Mouse (Mus musculus) neural tube, embryonic 12.5 days (tissue): Measurements from ENCODE around the gene Gpr89. TPM values are rescaled to one million over a fixed set of nuclear protein-coding genes. Genes with fewer than 3 reads are reported as not detected.

Experiments used
- ATAC-seq: fragments of 200-750 bp; cut with Nextera tagmentation; 2 replicates; pipeline ENCODE4 v1.8.0; 2017; ENCODE audit warnings: low read depth, mild to moderate bottlenecking, moderate TSS enrichment, moderate library complexity; ENCODE audit not compliant: low FRiP score
- H3K27ac ChIP-seq: fragments of 300-500 bp; sonication (generic); 2 replicates; pipeline ENCODE4 v1.5.1; 2016
- H3K27me3 ChIP-seq: fragments of 300-500 bp; sonication (generic); replicated peaks from 2 replicates; pipeline ENCODE4 v1.6.1; 2016; ENCODE audit warnings: mild to moderate bottlenecking
- H3K36me3 ChIP-seq: fragments of 300-500 bp; sonication (generic); 2 replicates; pipeline ENCODE4 v1.6.1; 2016; ENCODE audit warnings: mild to moderate bottlenecking
- H3K4me1 ChIP-seq: fragments of 300-500 bp; sonication (generic); 2 replicates; pipeline ENCODE4 v1.6.1; 2016
- H3K4me2 ChIP-seq: fragments of 300-500 bp; sonication (generic); replicated peaks from 2 replicates; pipeline ENCODE4 v1.6.1; 2016; ENCODE audit warnings: mild to moderate bottlenecking
- H3K4me3 ChIP-seq: fragments of 300-500 bp; sonication (generic); 2 replicates; pipeline ENCODE4 v1.5.1; 2016
- H3K9ac ChIP-seq: fragments of 300-500 bp; sonication (generic); 2 replicates; pipeline ENCODE4 v1.6.1; 2016; ENCODE audit warnings: mild to moderate bottlenecking
- H3K9me3 ChIP-seq: fragments of 300-500 bp; sonication (generic); 2 replicates; pipeline ENCODE4 v1.6.1; 2016; ENCODE audit warnings: mild to moderate bottlenecking
- WGBS: fragments of 180-500 bp; shearing (Covaris S2); methylation state at CpG from one replicate; pipeline ENCODE4 v1.1.7; 2016; 5-methylcytosine and 5-hydroxymethylcytosine counted together
- polyA plus RNA-seq: library from polyadenylated mRNA; unstranded; fragments of >200 nt; fragmentation: Nextera tagmentation; extraction: Ambion mirVana; gene quantifications from 2 replicates; pipeline ENCODE4 v1.2.1, GENCODE M21; 2016

Gene Gpr89
- polyA plus RNA-seq: 37.8 and 38.1 TPM in 2 replicates

DNA sequence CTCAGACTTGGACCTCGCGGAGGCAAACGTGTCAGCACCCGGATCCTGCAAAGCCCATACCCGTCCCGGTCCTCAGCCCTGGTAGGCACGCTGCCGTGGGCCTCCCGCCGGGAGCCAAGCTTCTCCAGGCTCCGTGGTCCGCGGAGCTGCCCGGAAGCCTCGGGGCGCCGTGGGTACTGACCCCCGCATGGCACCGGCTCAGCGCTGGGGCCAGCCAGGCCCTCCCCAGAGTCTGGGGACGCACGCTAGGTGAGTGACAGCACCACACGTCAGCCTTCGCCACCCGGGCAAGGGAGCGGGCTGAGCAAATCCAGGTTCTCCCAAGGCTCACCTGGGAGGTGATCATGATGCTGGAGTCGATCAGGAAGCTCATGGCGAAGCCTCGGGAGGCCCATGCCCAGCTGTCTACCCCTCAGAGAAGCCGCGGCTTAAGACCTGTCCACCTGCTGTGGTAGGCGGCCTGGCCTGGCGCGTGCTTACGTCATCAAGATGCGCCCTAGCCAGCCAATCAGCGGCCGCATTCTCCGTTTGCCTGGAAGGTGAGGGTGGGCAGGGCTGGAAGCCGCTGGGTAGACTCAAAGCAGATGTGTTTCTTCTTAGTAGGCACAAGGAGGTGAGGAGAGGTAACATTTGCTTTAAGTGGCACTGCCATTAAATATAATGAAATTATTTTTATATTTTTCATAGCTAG is at the start of gene Gpr89:
Gene Gpr89 (minus strand): TSS at position 496 of the 691 bp plus-strand sequence.
- peaks cover 7% of the 10 kb centered on the region for H3K4me1 ChIP-seq
- H3K4me2 ChIP-seq: peak within 1 kb of the TSS; percentile 80
- no peak within 1 kb of the TSS for H3K27ac ChIP-seq
- peak within 1 kb of the TSS; percentile 92 for H3K9ac ChIP-seq
- WGBS: under 1% methylated on average over 40 of the region's 40 CpGs
- no peaks in the 10 kb centered on the region for H3K36me3 ChIP-seq
- ATAC-seq: peak; percentile 98
- peak within 1 kb of the TSS; percentile 95 for H3K4me3 ChIP-seq
- H3K27me3 ChIP-seq: no peaks in the 10 kb centered on the region
- no peaks in the 10 kb centered on the region for H3K9me3 ChIP-seq

DNA sequence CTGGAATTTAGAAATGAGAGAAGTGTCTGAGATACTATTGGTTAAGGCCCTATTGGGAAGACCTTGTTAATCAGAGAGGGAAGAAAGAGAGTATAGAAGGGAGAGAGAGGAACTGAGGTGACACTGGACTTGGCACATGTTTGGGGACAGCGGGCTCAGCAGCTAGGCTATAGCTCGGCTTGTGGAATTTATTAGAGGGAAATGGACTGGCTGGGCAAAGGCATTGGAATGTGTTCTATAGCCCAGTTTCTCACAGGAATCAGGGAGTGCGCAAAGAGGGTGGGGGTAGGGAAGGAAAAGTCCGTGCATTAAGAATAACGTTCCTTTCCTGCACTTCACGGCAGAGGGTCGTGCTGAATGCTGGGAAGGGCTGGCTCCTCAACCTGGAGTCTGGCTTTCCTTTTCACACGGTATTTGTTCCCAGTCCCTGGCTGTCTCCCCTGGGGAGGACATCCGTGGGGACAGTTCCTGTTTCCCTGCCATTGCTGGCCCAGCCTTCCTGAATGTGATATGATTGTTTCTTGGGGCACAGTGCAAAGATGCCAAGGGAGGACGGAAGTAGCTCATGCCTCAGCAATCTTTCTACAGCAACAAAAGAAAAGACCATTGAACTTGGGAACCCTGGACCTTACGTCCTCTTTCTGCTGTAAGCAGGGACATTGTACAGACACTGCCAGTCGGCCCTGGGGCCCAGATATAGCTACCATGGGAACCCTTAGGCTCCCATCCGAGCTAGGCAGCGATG is 48.5 kb upstream of the Gpr89 start:
- Histone ChIP-seq H3K27me3 (no peaks in the 10 kb centered on the region), H3K9me3 (no peaks in the 10 kb centered on the region), H3K4me3 (no peak overlapping the region), H3K4me2 (no peak overlapping the region), H3K4me1 (0 out of 2 replicates have a peak, but pooled peaks cover 4% of the 10 kb centered on the region), H3K9ac (no peak overlapping the region), H3K36me3 (no peaks in the 10 kb centered on the region), H3K27ac (no peak overlapping the region)
- 52% methylated on average over 14 of the region's 14 CpGs for WGBS
- no peak for ATAC-seq

DNA sequence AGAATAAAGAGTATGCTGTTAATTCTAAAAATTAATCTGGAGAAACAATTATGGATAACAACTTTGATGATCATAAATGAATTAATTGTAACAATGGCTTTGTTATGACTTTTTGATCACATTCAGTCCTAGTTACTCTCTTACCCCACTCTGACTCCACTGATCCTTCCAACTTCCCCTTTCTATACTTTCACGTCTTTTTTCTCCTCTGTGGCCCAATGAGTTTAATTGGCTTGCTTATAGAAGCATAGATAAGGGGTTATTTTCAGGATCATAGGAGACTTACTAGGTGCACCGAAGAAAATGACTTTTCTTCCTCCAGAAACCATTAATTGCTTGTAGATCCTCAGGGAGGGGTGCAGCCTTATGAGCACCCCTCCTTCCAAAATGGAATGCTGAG is 37.6 kb upstream of the Gpr89 start:
- Histone ChIP-seq H3K4me3 (no peak overlapping the region), H3K4me1 (peaks cover 7% of the 10 kb centered on the region), H3K36me3 (no peaks in the 10 kb centered on the region), H3K27me3 (no peaks in the 10 kb centered on the region), H3K4me2 (no peak overlapping the region), H3K9me3 (no peaks in the 10 kb centered on the region), H3K9ac (no peak overlapping the region), H3K27ac (no peak overlapping the region)
- ATAC-seq: no peak
- 90% methylated on average over 2 of the region's 2 CpGs for WGBS

DNA sequence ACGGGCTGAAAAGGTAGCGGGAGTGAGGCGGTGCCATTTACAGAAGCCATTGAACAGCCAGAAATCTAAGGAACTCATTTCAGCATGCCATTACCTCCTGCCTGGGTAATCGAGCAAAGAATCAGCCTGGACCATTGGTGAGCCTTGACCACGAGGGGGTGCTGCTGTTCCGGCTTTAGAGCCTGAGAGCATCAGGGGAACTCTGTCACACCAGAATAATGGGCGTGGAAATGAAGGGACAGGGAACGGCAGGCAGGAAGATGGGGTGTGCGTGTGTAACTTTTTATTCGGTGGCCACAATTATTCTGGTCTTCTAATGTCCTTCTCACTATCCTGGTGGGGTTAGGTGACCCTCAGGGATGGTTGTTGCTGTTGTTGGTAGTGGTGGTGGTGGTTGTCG is 33.6 kb upstream of the Gpr89 start:
- Histone ChIP-seq H3K27ac (no peak overlapping the region), H3K36me3 (no peaks in the 10 kb centered on the region), H3K9ac (no peak overlapping the region), H3K9me3 (no peaks in the 10 kb centered on the region), H3K4me3 (no peak overlapping the region), H3K4me1 (peaks cover 16% of the 10 kb centered on the region), H3K4me2 (peak overlapping the region; percentile 44), H3K27me3 (0 out of 2 replicates have a peak, but pooled peaks cover 6% of the 10 kb centered on the region)
- WGBS: 7% methylated on average over 11 of the region's 11 CpGs
- peak; percentile 78 for ATAC-seq

DNA sequence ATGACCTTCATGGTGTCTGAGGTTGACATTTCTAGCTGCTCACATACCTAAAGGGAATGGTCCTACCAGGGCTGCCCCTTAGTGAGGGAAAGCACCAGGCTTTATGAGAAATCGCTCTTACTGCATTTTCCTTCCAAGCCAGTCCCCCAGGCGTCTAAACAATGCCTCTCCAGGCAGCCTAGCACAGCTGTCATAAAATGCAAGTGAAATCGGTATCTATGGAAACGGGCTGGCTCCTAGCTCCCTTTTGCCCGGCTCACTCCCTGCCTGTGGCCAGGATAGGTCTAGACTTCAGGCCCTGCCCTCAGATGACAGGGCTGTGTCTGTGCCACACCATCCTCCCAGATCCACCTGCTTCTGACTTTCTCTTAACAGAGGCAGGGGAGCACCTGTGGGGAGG is 32.5 kb upstream of the Gpr89 start:
- 3% methylated on average over 5 of the region's 5 CpGs for WGBS
- no peak overlapping the region for H3K9ac ChIP-seq
- 0 out of 2 replicates have a peak, but pooled peaks cover 6% of the 10 kb centered on the region for H3K27me3 ChIP-seq
- no peaks in the 10 kb centered on the region for H3K36me3 ChIP-seq
- no peaks in the 10 kb centered on the region for H3K9me3 ChIP-seq
- peak; percentile 74 for ATAC-seq
- peaks cover 17% of the 10 kb centered on the region for H3K4me1 ChIP-seq
- H3K4me3 ChIP-seq: no peak overlapping the region
- no peak overlapping the region for H3K4me2 ChIP-seq
- H3K27ac ChIP-seq: no peak overlapping the region

DNA sequence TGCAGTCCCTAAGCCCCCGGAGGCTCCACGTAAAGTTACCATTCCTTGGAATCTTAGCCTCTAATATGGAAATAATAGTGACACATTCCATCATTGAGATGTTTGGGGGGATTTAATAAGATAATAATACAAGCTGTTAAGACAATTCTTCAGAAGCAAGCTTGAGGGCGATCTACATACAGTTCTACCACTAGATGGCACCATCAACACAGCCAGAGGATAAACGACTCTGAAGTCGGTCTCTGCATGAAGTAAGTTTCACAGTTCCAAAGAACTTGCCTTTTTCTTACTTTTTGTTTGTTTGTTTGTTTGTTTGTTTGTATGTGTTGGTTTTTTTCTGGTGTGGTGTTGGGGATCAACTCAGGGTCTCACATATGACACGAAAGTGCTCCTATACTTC is 31.1 kb upstream of the Gpr89 start:
- Histone ChIP-seq H3K27me3 (0 out of 2 replicates have a peak, but pooled peaks cover 6% of the 10 kb centered on the region), H3K4me3 (no peak overlapping the region), H3K4me2 (no peak overlapping the region), H3K4me1 (peaks cover 25% of the 10 kb centered on the region), H3K36me3 (no peaks in the 10 kb centered on the region), H3K9me3 (no peaks in the 10 kb centered on the region), H3K9ac (no peak overlapping the region), H3K27ac (no peak overlapping the region)
- no peak for ATAC-seq
- 12% methylated on average over 6 of the region's 6 CpGs for WGBS

DNA sequence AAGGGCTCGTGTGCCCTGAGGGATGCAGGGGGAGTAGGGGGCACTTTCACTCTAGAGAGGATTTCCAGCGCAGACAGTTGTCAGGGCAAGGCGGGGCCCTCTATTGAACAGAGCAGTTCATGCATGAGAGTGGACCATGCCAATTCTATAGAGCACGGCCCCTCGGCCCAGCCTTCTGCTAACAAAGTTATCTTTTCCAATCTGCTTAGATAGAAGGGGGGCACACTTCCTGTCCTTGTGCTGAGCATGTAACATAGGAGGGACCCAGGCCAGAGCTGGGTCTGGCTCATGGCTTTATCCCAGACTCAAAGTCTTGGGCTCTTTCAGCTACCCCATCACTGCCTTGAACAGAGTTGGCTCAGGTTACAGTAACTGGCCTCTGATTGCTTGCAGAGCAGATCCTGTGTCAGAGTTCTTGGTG is 26.1 kb upstream of the Gpr89 start:
- Histone ChIP-seq H3K36me3 (no peaks in the 10 kb centered on the region), H3K27me3 (0 out of 2 replicates have a peak, but pooled peaks cover 6% of the 10 kb centered on the region), H3K27ac (no peak overlapping the region), H3K4me2 (no peak overlapping the region), H3K4me1 (peaks cover 18% of the 10 kb centered on the region), H3K9me3 (no peaks in the 10 kb centered on the region), H3K4me3 (no peak overlapping the region), H3K9ac (no peak overlapping the region)
- WGBS: 17% methylated on average over 5 of the region's 5 CpGs
- peak; percentile 59; the same call in 1 of the 2 replicates for ATAC-seq

DNA sequence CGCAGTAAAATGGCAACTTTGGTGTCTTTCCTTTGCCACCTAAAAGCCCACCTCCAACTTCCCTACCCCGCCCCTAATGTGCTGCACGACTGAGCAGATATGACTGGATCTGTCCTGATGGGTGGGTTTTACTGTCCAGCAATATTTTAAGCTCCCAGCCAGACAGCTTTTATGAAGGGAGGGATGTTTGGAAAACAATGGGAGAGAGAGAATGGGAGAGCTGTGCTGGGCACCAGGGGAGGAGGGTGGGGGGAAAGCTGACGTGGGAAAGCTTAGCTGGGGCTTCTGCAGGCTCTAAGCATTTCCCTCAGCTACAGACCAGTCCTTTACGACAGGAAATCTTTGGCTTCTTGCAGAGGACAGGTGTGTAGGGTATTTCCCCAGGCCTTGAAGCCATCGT is 20.8 kb upstream of the Gpr89 start, which contains the start of gene Gja8:
Gene Gja8 (minus strand): TSS at position 101 of the 400 bp plus-strand sequence.
- H3K4me3 ChIP-seq: no peak within 1 kb of the TSS
- H3K4me1 ChIP-seq: peaks cover 6% of the 10 kb centered on the region; the same call in 1 of the 2 replicates
- H3K9me3 ChIP-seq: no peaks in the 10 kb centered on the region
- ATAC-seq: no peak
- WGBS: 59% methylated on average over 6 of the region's 6 CpGs
- H3K27ac ChIP-seq: no peak within 1 kb of the TSS
- no peak within 1 kb of the TSS for H3K4me2 ChIP-seq
- no peak within 1 kb of the TSS for H3K9ac ChIP-seq
- no peaks in the 10 kb centered on the region for H3K27me3 ChIP-seq
- no peaks in the 10 kb centered on the region for H3K36me3 ChIP-seq

DNA sequence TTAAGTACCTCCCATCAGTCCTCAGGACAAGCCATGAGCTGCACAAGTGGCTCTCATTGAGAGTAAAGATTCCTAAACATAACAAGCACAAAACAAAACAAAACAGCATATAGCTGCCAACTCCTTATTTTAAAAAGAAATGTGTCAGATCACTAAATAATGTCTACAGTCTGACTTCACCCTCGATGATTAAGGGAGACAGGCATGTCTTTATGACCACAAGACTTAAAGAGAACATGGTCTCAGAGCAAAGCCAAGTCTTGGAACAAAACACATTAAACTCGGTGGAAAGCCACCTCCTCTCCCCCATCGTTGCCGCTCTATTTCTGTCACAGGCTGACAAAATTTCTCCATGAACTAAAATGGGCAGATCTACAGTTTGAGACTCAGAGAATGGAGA is 19.5 kb upstream of the Gpr89 start:
- Histone ChIP-seq H3K36me3 (no peaks in the 10 kb centered on the region), H3K27ac (no peak overlapping the region), H3K4me1 (no peaks in the 10 kb centered on the region), H3K4me3 (no peak overlapping the region), H3K9ac (no peak overlapping the region), H3K9me3 (no peaks in the 10 kb centered on the region), H3K4me2 (no peak overlapping the region), H3K27me3 (no peaks in the 10 kb centered on the region)
- ATAC-seq: no peak
- 88% methylated on average over 4 of the region's 4 CpGs for WGBS

DNA sequence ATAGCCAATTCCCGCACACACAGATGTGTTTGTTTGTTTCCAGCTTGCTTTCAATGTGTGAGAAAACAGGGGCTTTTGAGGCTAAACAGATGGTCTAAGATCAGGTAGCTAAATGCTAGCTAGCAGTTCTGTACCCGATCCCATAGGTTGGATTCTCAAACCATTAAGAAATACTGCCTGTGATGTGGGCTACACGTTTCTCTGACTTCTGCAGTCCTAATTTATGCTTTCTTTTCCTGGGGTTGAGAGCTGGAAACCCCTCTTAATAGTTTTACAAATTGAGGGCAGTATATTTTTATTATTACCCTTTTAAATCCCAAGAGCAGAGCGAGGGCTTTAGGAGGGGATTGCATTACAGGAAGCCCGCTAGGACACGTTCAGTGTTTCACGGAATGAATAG is 15.8 kb upstream of the Gpr89 start:
- ATAC-seq: no peak
- WGBS: 41% methylated on average over 7 of the region's 7 CpGs
- H3K36me3 ChIP-seq: no peaks in the 10 kb centered on the region

DNA sequence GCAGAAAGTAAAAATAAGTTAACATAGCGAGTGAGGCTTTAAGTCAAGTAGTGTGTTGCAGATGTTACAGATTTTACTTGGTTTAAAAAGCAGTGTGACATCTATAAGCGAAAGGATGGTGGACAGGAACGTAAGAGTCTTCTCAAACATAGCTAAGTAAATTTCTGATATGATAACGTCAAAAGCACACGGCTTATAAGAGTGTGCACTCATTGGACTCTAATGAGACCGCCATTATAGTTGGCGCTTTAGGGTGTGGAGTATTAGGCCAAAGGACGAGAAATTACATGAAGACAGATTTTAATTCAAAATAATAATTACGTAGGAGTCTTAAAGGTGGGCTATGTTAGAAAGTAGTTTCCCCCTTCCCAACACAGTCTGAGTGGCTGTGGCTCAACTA is 446 bp upstream of the Gpr89 start:
- WGBS: 46% methylated on average over 9 of the region's 9 CpGs
- H3K27ac ChIP-seq: no peak overlapping the region
- H3K4me2 ChIP-seq: peak overlapping the region; percentile 80
- H3K36me3 ChIP-seq: no peaks in the 10 kb centered on the region
- peak overlapping the region; percentile 92; the same call in 1 of the 2 replicates for H3K9ac ChIP-seq
- H3K4me1 ChIP-seq: peaks cover 7% of the 10 kb centered on the region
- ATAC-seq: 0 out of 2 replicates have a peak, but pooled peaks have one; percentile 38
- H3K27me3 ChIP-seq: no peaks in the 10 kb centered on the region
- H3K9me3 ChIP-seq: no peaks in the 10 kb centered on the region
- H3K4me3 ChIP-seq: peak overlapping the region; percentile 95

More for the DNA sequence above, 15.8 kb upstream of the Gpr89 start:
- Histone ChIP-seq H3K4me1 (no peaks in the 10 kb centered on the region), H3K27me3 (no peaks in the 10 kb centered on the region), H3K4me2 (no peak overlapping the region), H3K9me3 (no peaks in the 10 kb centered on the region), H3K9ac (no peak overlapping the region), H3K27ac (no peak overlapping the region), H3K4me3 (no peak overlapping the region)

DNA sequence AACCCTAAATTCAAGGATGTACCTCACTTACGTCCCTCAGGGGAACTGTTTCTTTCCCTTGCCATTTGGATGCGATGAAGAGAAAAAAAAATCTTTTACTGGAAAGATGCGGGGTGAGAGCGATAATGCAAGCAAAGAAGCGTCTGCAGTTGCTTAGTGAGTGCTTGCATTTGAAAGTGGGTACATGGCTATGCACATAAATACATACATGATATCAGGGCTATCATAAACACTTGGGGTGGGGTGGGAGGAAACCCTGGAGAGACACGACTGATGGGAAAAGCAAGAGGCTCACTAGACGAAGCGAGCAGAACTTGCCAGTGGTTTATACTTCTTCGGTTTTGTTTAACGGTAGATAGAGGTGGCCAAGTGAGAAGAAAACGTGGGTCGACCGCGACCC is 753 bp downstream of the Gpr89 start, which contains the start of gene Gja5:
Gene Gja5 (plus strand): TSS at position 301 of the 400 bp plus-strand sequence.
- no peaks in the 10 kb centered on the region for H3K27me3 ChIP-seq
- 19% methylated on average over 14 of the region's 14 CpGs for WGBS
- peak within 1 kb of the TSS; percentile 95 for H3K4me3 ChIP-seq
- no peak for ATAC-seq
- H3K36me3 ChIP-seq: no peaks in the 10 kb centered on the region
- peak within 1 kb of the TSS; percentile 80 for H3K4me2 ChIP-seq
- no peaks in the 10 kb centered on the region for H3K9me3 ChIP-seq
- H3K4me1 ChIP-seq: peaks cover 7% of the 10 kb centered on the region
- peak within 1 kb of the TSS; percentile 92 for H3K9ac ChIP-seq
- no peak within 1 kb of the TSS for H3K27ac ChIP-seq
